Comparison of ENCODE assay signal across 8 mouse cellular contexts in the genomic region with DNA sequence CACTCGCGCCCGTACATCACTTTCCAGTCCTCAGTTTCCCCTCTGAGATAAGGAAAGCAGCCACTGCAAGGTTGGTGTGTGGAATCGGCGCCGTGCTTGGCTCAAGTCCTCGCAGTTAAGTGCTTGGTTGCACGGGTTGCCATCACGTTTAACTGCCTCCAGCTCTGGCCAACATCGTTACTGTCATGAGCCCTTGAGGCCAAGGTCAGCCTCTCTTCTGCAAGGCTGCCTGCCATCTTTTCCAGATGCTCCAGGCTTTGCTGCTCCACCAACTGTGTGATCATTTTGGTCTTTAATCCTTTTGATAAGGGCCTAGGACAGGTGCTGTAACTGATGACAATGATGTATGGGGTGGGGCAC. TPM values are rescaled to one million over a fixed set of nuclear protein-coding genes. Genes with fewer than 3 reads are reported as not detected.
A peak's percentile ranks its signal among the peaks of the same experiment; 100 is the strongest.
DNase-seq lines count a peak whose midpoint lies in the region; ATAC-seq lines count a peak whose summit lies in the region.

No protein-coding gene starts in this region.

- peak overlapping the region; percentile 96 for H3K9ac ChIP-seq in heart, embryonic 12.5 days
- H3K9ac ChIP-seq in midbrain, embryonic 14.5 days (replicated peaks; ENCODE audit: low read length), result peak overlapping the region; percentile 93

- ATAC-seq in heart, embryonic 12.5 days (ENCODE audit: insufficient number of reproducible peaks, low FRiP score), result no peak
- no peak for ATAC-seq in midbrain, embryonic 14.5 days (ENCODE audit: low FRiP score, low TSS enrichment)

- WGBS in heart, embryonic 12.5 days, result 3% methylated on average over 10 of the region's 10 CpGs
- WGBS in hindbrain, embryonic 10.5 days, result 10% methylated on average over 10 of the region's 10 CpGs
- 5% methylated on average over 10 of the region's 10 CpGs for WGBS in midbrain, embryonic 14.5 days

- H3K9me3 ChIP-seq in heart, embryonic 12.5 days (replicated peaks), result no peaks in the 10 kb centered on the region
- H3K9me3 ChIP-seq in hindbrain, embryonic 10.5 days, result no peaks in the 10 kb centered on the region
- no peaks in the 10 kb centered on the region for H3K9me3 ChIP-seq in midbrain, embryonic 14.5 days (ENCODE audit: control insufficient read depth, low read length)

- peak overlapping the region; percentile 96 for H3K4me2 ChIP-seq in heart, embryonic 12.5 days
- H3K4me2 ChIP-seq in midbrain, embryonic 14.5 days (ENCODE audit: low read length), result peak overlapping the region; percentile 90

- H3K4me1 ChIP-seq in heart, embryonic 12.5 days (replicated peaks), result peaks cover 21% of the 10 kb centered on the region
- H3K4me1 ChIP-seq in hindbrain, embryonic 10.5 days (replicated peaks), result peaks cover 34% of the 10 kb centered on the region
- H3K4me1 ChIP-seq in midbrain, embryonic 14.5 days (ENCODE audit: control insufficient read depth, insufficient read depth, low read length), result peaks cover 18% of the 10 kb centered on the region

- no peak for DNase-seq in heart, adult 11 months
- peak; percentile 62 for DNase-seq in adrenal gland, adult 8-10 months
- no peak for DNase-seq in hindbrain, embryonic 10.5 days (ENCODE audit: low spot score)
- no peak for DNase-seq in midbrain, embryonic 14.5 days
- no peak for DNase-seq in layer of hippocampus, adult 9-11 months
- no peak for DNase-seq in cerebellum, postnatal 14 days
- no peak for DNase-seq in embryo, embryonic 10.5 days (ENCODE audit: low spot score)

- peaks cover 29% of the 10 kb centered on the region for H3K36me3 ChIP-seq in heart, embryonic 12.5 days
- H3K36me3 ChIP-seq in hindbrain, embryonic 10.5 days, result peaks cover 35% of the 10 kb centered on the region
- peaks cover 9% of the 10 kb centered on the region for H3K36me3 ChIP-seq in midbrain, embryonic 14.5 days (ENCODE audit: control insufficient read depth, insufficient read depth, low read length)

- H3K4me3 ChIP-seq in heart, embryonic 12.5 days, result peak overlapping the region; percentile 93
- peak overlapping the region; percentile 66 for H3K4me3 ChIP-seq in hindbrain, embryonic 10.5 days
- H3K4me3 ChIP-seq in midbrain, embryonic 14.5 days (replicated peaks; ENCODE audit: low read depth, low read length), result peak overlapping the region; percentile 83

- H3K27ac ChIP-seq in heart, embryonic 12.5 days (ENCODE audit: poor library complexity, severe bottlenecking), result peak overlapping the region; percentile 87
- peak overlapping the region; percentile 90 for H3K27ac ChIP-seq in hindbrain, embryonic 10.5 days
- H3K27ac ChIP-seq in midbrain, embryonic 14.5 days (replicated peaks; ENCODE audit: low read depth, low read length), result peak overlapping the region; percentile 88

- H3K27me3 ChIP-seq in heart, embryonic 12.5 days (replicated peaks), result peaks cover 6% of the 10 kb centered on the region
- peaks cover 7% of the 10 kb centered on the region for H3K27me3 ChIP-seq in hindbrain, embryonic 10.5 days (ENCODE audit: insufficient read depth, poor library complexity, severe bottlenecking)
- no peaks in the 10 kb centered on the region for H3K27me3 ChIP-seq in midbrain, embryonic 14.5 days (ENCODE audit: control insufficient read depth, insufficient read depth, low read length)

RNA-seq across cellular contexts. Expression of gene Ntmt1, which starts 0.7 kb away (rescaled TPM):
- polyA plus RNA-seq in heart, embryonic 12.5 days (2016; fragmentation: Nextera tagmentation; extraction: Ambion mirVana), result 77.2 and 78.8 TPM in 2 replicates
- 10 to 100 TPM; 40.1 to 77.8 (median 49.1) TPM for total RNA-seq in adrenal gland, adult 8-10 months (2022)
- polyA plus RNA-seq in hindbrain, embryonic 10.5 days (2016; fragmentation: Nextera tagmentation; extraction: Ambion mirVana), result 125 and 134 TPM in 2 replicates
- 114 and 122 TPM in 2 replicates for polyA plus RNA-seq in midbrain, embryonic 14.5 days (2014; fragmentation: Nextera tagmentation; extraction: Ambion mirVana)

RNA-seq across cellular contexts. Expression of gene 1700001O22Rik, which starts 4.8 kb away (rescaled TPM):
- 1.0 and 2.2 TPM in 2 replicates for polyA plus RNA-seq in heart, embryonic 12.5 days (2016; fragmentation: Nextera tagmentation; extraction: Ambion mirVana)
- 1 to 10 TPM; 3.6 to 6.2 (median 5.7) TPM for total RNA-seq in adrenal gland, adult 8-10 months (2022)
- 3.1 and 3.4 TPM in 2 replicates for polyA plus RNA-seq in hindbrain, embryonic 10.5 days (2016; fragmentation: Nextera tagmentation; extraction: Ambion mirVana)
- 0.87 and 1.0 TPM in 2 replicates for polyA plus RNA-seq in midbrain, embryonic 14.5 days (2014; fragmentation: Nextera tagmentation; extraction: Ambion mirVana)

RNA-seq across cellular contexts. Expression of gene Asb6, which starts 21.9 kb away (rescaled TPM):
- polyA plus RNA-seq in heart, embryonic 12.5 days (2016; fragmentation: Nextera tagmentation; extraction: Ambion mirVana), result 24.2 and 25.5 TPM in 2 replicates
- total RNA-seq in adrenal gland, adult 8-10 months (2022), result 10 to 100 TPM; 32.9 to 41.3 (median 33.4) TPM
- polyA plus RNA-seq in hindbrain, embryonic 10.5 days (2016; fragmentation: Nextera tagmentation; extraction: Ambion mirVana), result 46.1 and 46.5 TPM in 2 replicates
- polyA plus RNA-seq in midbrain, embryonic 14.5 days (2014; fragmentation: Nextera tagmentation; extraction: Ambion mirVana), result 38.5 and 42.7 TPM in 2 replicates

RNA-seq across cellular contexts. Expression of gene Prrx2, which starts 26.5 kb away (rescaled TPM):
- polyA plus RNA-seq in heart, embryonic 12.5 days (2016; fragmentation: Nextera tagmentation; extraction: Ambion mirVana), result 58.8 and 63.9 TPM in 2 replicates
- total RNA-seq in adrenal gland, adult 8-10 months (2022), result 1 to 10 TPM in 2 of 4 experiments, under 1 TPM in 2; 0.59 to 2.2 (median 1.3) TPM
- polyA plus RNA-seq in hindbrain, embryonic 10.5 days (2016; fragmentation: Nextera tagmentation; extraction: Ambion mirVana), result 40.6 and 43.3 TPM in 2 replicates
- 1.4 and 2.2 TPM in 2 replicates for polyA plus RNA-seq in midbrain, embryonic 14.5 days (2014; fragmentation: Nextera tagmentation; extraction: Ambion mirVana)
